10 mouse cellular contexts compared by ENCODE assay signal in genomic region chr2:163592084-163592483, GRCm38 (mm10). TPM values are rescaled to one million over a fixed set of nuclear protein-coding genes. Genes with fewer than 3 reads are reported as not detected.
DNase-seq lines count a peak whose midpoint lies in the region; ATAC-seq and TF ChIP-seq lines count a peak whose summit lies in the region.
"Had no signal": no experiment of that assay in that cellular context is flagged by ENCODE, and none has a peak within 500 bp of the region (broad histone marks: within the 10 kb centered on the region; RNA-seq: fewer than 3 reads in every experiment).

No protein-coding gene starts in this region.

- no peaks in the 10 kb centered on the region for H3K9me3 ChIP-seq in kidney, embryonic 15.5 days (replicated peaks)
- H3K9me3 ChIP-seq in E14TG2a.4 (ENCODE audit: low read length), result no peaks in the 10 kb centered on the region
- H3K9me3 ChIP-seq: limb, embryonic 12.5 days; neural tube, embryonic 12.5 days had no signal

- peak; percentile 28 for DNase-seq in adrenal gland, postnatal 25 days
- DNase-seq in adrenal gland, adult 18-20 months (ENCODE audit: low spot score in 2 of 2), result no peak
- DNase-seq in kidney, postnatal 14 days, result peak; percentile 38
- DNase-seq in lung, postnatal 10 days, result peak; percentile 57
- no peak for DNase-seq in spleen, postnatal 36 days (ENCODE audit: low spot score in 2 of 2)
- DNase-seq in left cerebral cortex, postnatal 25 days (ENCODE audit: low spot score in 2 of 2), result no peak

- intact Hi-C loops in left cerebral cortex, postnatal 25 days (cut with DNase I), result no loop called here

- TF ChIP-seq CTCF in E14TG2a.4 (conservative IDR thresholded peaks at IDR 0.05; ENCODE audit: low read length), result peak; percentile 75

- peaks cover 28% of the 10 kb centered on the region for H3K4me1 ChIP-seq in kidney, embryonic 15.5 days
- H3K4me1 ChIP-seq in E14TG2a.4 (replicated peaks; ENCODE audit: low read depth, low read length), result peaks cover 11% of the 10 kb centered on the region
- H3K4me1 ChIP-seq: limb, embryonic 12.5 days; neural tube, embryonic 12.5 days had no signal

- H3K4me3 ChIP-seq in kidney, embryonic 15.5 days (replicated peaks), result no peak overlapping the region
- H3K4me3 ChIP-seq in E14TG2a.4 (replicated peaks; ENCODE audit: low read length), result no peak overlapping the region
- H3K4me3 ChIP-seq: limb, embryonic 12.5 days; neural tube, embryonic 12.5 days had no signal

- no peak for ATAC-seq in kidney, embryonic 15.5 days (replicated peaks; ENCODE audit: low FRiP score)

- 56% methylated on average over 1 of the region's 1 CpGs for WGBS in kidney, embryonic 15.5 days

- H3K36me3 ChIP-seq in kidney, embryonic 15.5 days, result no peaks in the 10 kb centered on the region
- H3K36me3 ChIP-seq in E14TG2a.4 (ENCODE audit: insufficient read depth, low read length), result no peaks in the 10 kb centered on the region
- H3K36me3 ChIP-seq: limb, embryonic 12.5 days; neural tube, embryonic 12.5 days had no signal

- 0 out of 2 replicates have a peak, but pooled peaks cover 1% of the 10 kb centered on the region for H3K27me3 ChIP-seq in kidney, embryonic 15.5 days
- H3K27me3 ChIP-seq in E14TG2a.4 (ENCODE audit: insufficient read depth, low read length), result peaks cover 5% of the 10 kb centered on the region; the same call in 1 of the 2 replicates
- H3K27me3 ChIP-seq: limb, embryonic 12.5 days; neural tube, embryonic 12.5 days had no signal

- H3K9ac ChIP-seq in kidney, embryonic 15.5 days, result no peak overlapping the region
- H3K9ac ChIP-seq: limb, embryonic 12.5 days; neural tube, embryonic 12.5 days had no signal

- no peak overlapping the region for H3K27ac ChIP-seq in kidney, embryonic 15.5 days
- H3K27ac ChIP-seq: limb, embryonic 12.5 days; neural tube, embryonic 12.5 days had no signal

- H3K4me2 ChIP-seq in kidney, embryonic 15.5 days, result no peak overlapping the region
- H3K4me2 ChIP-seq: limb, embryonic 12.5 days; neural tube, embryonic 12.5 days had no signal

RNA-seq across cellular contexts. Expression of gene Ttpal, which starts 10.0 kb away (rescaled TPM):
- 29.4 and 30.0 TPM in 2 replicates for total RNA-seq in adrenal gland, postnatal 25 days (2021)
- total RNA-seq in adrenal gland, adult 18-20 months (2021), result 10 to 100 TPM; 29.2 to 34.0 TPM
- polyA plus RNA-seq in kidney, embryonic 15.5 days (2015; fragmentation: Nextera tagmentation; extraction: Ambion mirVana), result 29.2 and 30.6 TPM in 2 replicates
- 10 to 100 TPM; 69.4 to 71.3 TPM for total RNA-seq in left cerebral cortex, postnatal 25 days (2021)

RNA-seq across cellular contexts. Expression of gene Serinc3, which starts 52.8 kb away (rescaled TPM):
- total RNA-seq in adrenal gland, postnatal 25 days (2021), result 482 and 571 TPM in 2 replicates
- 100 to 1,000 TPM; 521 to 567 TPM for total RNA-seq in adrenal gland, adult 18-20 months (2021)
- 43.7 and 44.0 TPM in 2 replicates for polyA plus RNA-seq in kidney, embryonic 15.5 days (2015; fragmentation: Nextera tagmentation; extraction: Ambion mirVana)
- total RNA-seq in left cerebral cortex, postnatal 25 days (2021), result 100 to 1,000 TPM; 243 to 244 TPM

Comparison
In these comparisons a context has a peak if more than half of its experiments do, and no peak if none do; other contexts are left out.
1. DNase-seq: peak in adrenal gland, postnatal 25 days (single experiment), kidney, postnatal 14 days (single experiment) and lung, postnatal 10 days (single experiment); none in adrenal gland, adult 18-20 months (0 of 2), spleen, postnatal 36 days (0 of 2) and left cerebral cortex, postnatal 25 days (0 of 2).